Mouse (Mus musculus) embryonic facial prominence, embryonic 10.5 days (tissue): ENCODE data around the gene Usp48. TPM values are rescaled to one million over a fixed set of nuclear protein-coding genes. Genes with fewer than 3 reads are reported as not detected.

ENCODE experiments used
- DNase-seq: peaks from one replicate; pipeline ENCODE4 v3.0.0-alpha.2; 2017; ENCODE audit warnings: low spot score
- H3K27ac ChIP-seq: fragments of 300-500 bp; sonication (generic); replicated peaks from 2 replicates; pipeline ENCODE4 v1.5.1; 2016; ENCODE audit warnings: mild to moderate bottlenecking
- H3K27me3 ChIP-seq: fragments of 300-500 bp; sonication (generic); replicated peaks from 2 replicates; pipeline ENCODE4 v1.6.1; 2016; ENCODE audit warnings: low read depth, mild to moderate bottlenecking; ENCODE audit not compliant: poor library complexity, severe bottlenecking
- H3K36me3 ChIP-seq: fragments of 300-500 bp; sonication (generic); replicated peaks from 2 replicates; pipeline ENCODE4 v1.6.1; 2016; ENCODE audit warnings: mild to moderate bottlenecking, moderate library complexity
- H3K4me1 ChIP-seq: fragments of 300-500 bp; sonication (generic); 2 replicates; pipeline ENCODE4 v1.6.1; 2016
- H3K4me3 ChIP-seq: fragments of 300-500 bp; sonication (generic); 2 replicates; pipeline ENCODE4 v1.5.1; 2016; ENCODE audit warnings: mild to moderate bottlenecking, moderate library complexity
- H3K9me3 ChIP-seq: fragments of 300-500 bp; sonication (generic); 2 replicates; pipeline ENCODE4 v1.6.1; 2016; ENCODE audit warnings: mild to moderate bottlenecking
- WGBS: fragments of 180-500 bp; shearing (Covaris S2); methylation state at CpG from one replicate; pipeline ENCODE4 v1.1.7; 2016; 5-methylcytosine and 5-hydroxymethylcytosine counted together
- polyA plus RNA-seq: library from polyadenylated mRNA; unstranded; fragments of >200 nt; fragmentation: Nextera tagmentation; extraction: Ambion mirVana; gene quantifications from 2 replicates; pipeline ENCODE4 v1.2.1, GENCODE M21; 2016

The Usp48 gene
- 79.1 and 81.7 TPM in 2 replicates for polyA plus RNA-seq

GRCm38 (mm10) chr4:137593601-137594495 lies at the start of gene Usp48:
TSS of gene Usp48 (plus strand) at chr4:137593755.
- under 1% methylated on average over 92 of the region's 92 CpGs for WGBS
- H3K27me3 ChIP-seq = no peaks in the 10 kb centered on the region
- peak; percentile 99 for DNase-seq
- peaks cover 32% of the 10 kb centered on the region for H3K4me1 ChIP-seq
- H3K4me3 ChIP-seq = peak within 1 kb of the TSS; percentile 88
- H3K27ac ChIP-seq = peak within 1 kb of the TSS; percentile 97
- no peaks in the 10 kb centered on the region for H3K9me3 ChIP-seq
- peaks cover 18% of the 10 kb centered on the region; the same call in 1 of the 2 replicates for H3K36me3 ChIP-seq

- Histone ChIP-seq H3K4me1 (no peaks in the 10 kb centered on the region), H3K27ac (no peak overlapping the region), H3K27me3 (no peaks in the 10 kb centered on the region), H3K36me3 (peaks cover 99% of the 10 kb centered on the region), H3K4me3 (no peak overlapping the region), H3K9me3 (no peaks in the 10 kb centered on the region)
- WGBS = 94% methylated on average over 9 of the region's 9 CpGs
- DNase-seq = no peak
These were observed 48.0 kb upstream of the Usp48 start for GRCm38 (mm10) chr4:137545568-137545967.

GRCm38 (mm10) chr4:137546003-137546525 lies 47.5 kb upstream of the Usp48 start:
- Histone ChIP-seq H3K4me3 (no peak overlapping the region), H3K27me3 (no peaks in the 10 kb centered on the region), H3K36me3 (peaks cover 99% of the 10 kb centered on the region), H3K4me1 (no peaks in the 10 kb centered on the region), H3K9me3 (no peaks in the 10 kb centered on the region), H3K27ac (no peak overlapping the region)
- WGBS = 70% methylated on average over 5 of the region's 5 CpGs
- DNase-seq = peak; percentile 55

GRCm38 (mm10) chr4:137553466-137553865 lies 40.1 kb upstream of the Usp48 start:
- peaks cover 96% of the 10 kb centered on the region for H3K36me3 ChIP-seq
- no peak overlapping the region for H3K27ac ChIP-seq
- WGBS = 96% methylated on average over 17 of the region's 17 CpGs

GRCm38 (mm10) chr4:137556673-137557210 lies 36.8 kb upstream of the Usp48 start:
- Histone ChIP-seq H3K27me3 (no peaks in the 10 kb centered on the region), H3K4me3 (no peak overlapping the region), H3K36me3 (peaks cover 95% of the 10 kb centered on the region), H3K9me3 (no peaks in the 10 kb centered on the region), H3K4me1 (no peaks in the 10 kb centered on the region), H3K27ac (no peak overlapping the region)
- WGBS = 88% methylated on average over 16 of the region's 16 CpGs
- no peak for DNase-seq

More at GRCm38 (mm10) chr4:137553466-137553865, 40.1 kb upstream of the Usp48 start:
- Histone ChIP-seq H3K9me3 (no peaks in the 10 kb centered on the region), H3K4me1 (no peaks in the 10 kb centered on the region), H3K27me3 (no peaks in the 10 kb centered on the region), H3K4me3 (no peak overlapping the region)
- DNase-seq = no peak

- no peaks in the 10 kb centered on the region for H3K9me3 ChIP-seq
- WGBS = 85% methylated on average over 9 of the region's 9 CpGs
- no peaks in the 10 kb centered on the region for H3K4me1 ChIP-seq
- DNase-seq = no peak
- no peaks in the 10 kb centered on the region for H3K27me3 ChIP-seq
- H3K27ac ChIP-seq = 0 out of 2 replicates have a peak overlapping the region, but pooled peaks have one; percentile 35
- H3K4me3 ChIP-seq = no peak overlapping the region
- peaks cover 62% of the 10 kb centered on the region for H3K36me3 ChIP-seq
These were observed 23.7 kb upstream of the Usp48 start for GRCm38 (mm10) chr4:137569873-137570272.

- H3K4me1 ChIP-seq = peaks cover 7% of the 10 kb centered on the region
- no peak within 1 kb of the TSS for H3K4me3 ChIP-seq
- H3K36me3 ChIP-seq = peaks cover 24% of the 10 kb centered on the region
- WGBS = 89% methylated on average over 10 of the region's 10 CpGs
- DNase-seq = no peak
- H3K27me3 ChIP-seq = peaks cover 21% of the 10 kb centered on the region
- H3K9me3 ChIP-seq = no peaks in the 10 kb centered on the region
- no peak within 1 kb of the TSS for H3K27ac ChIP-seq
These were observed 19.1 kb upstream of the Usp48 start, which contains the start of gene Ldlrad2 for GRCm38 (mm10) chr4:137574469-137574868. TSS of gene Ldlrad2 (minus strand) at chr4:137574569.

- DNase-seq = no peak
These were observed 16.1 kb upstream of the Usp48 start for GRCm38 (mm10) chr4:137577486-137577885.

GRCm38 (mm10) chr4:137578181-137578845 lies 15.2 kb upstream of the Usp48 start:
- WGBS = 3% methylated on average over 39 of the region's 39 CpGs

More at GRCm38 (mm10) chr4:137577486-137577885, 16.1 kb upstream of the Usp48 start:
- WGBS = 95% methylated on average over 12 of the region's 12 CpGs
- H3K36me3 ChIP-seq = no peaks in the 10 kb centered on the region; the same call in 1 of the 2 replicates
- no peak overlapping the region for H3K27ac ChIP-seq
- H3K4me1 ChIP-seq = peaks cover 15% of the 10 kb centered on the region
- H3K9me3 ChIP-seq = no peaks in the 10 kb centered on the region
- H3K4me3 ChIP-seq = no peak overlapping the region
- H3K27me3 ChIP-seq = peaks cover 37% of the 10 kb centered on the region

GRCm38 (mm10) chr4:137579789-137580188 lies 13.8 kb upstream of the Usp48 start:
- no peaks in the 10 kb centered on the region for H3K9me3 ChIP-seq
- peaks cover 15% of the 10 kb centered on the region for H3K4me1 ChIP-seq
- H3K27ac ChIP-seq = no peak overlapping the region
- WGBS = 55% methylated on average over 4 of the region's 4 CpGs
- no peak for DNase-seq
- H3K27me3 ChIP-seq = peaks cover 37% of the 10 kb centered on the region
- no peaks in the 10 kb centered on the region for H3K36me3 ChIP-seq
- H3K4me3 ChIP-seq = no peak overlapping the region

More at GRCm38 (mm10) chr4:137578181-137578845, 15.2 kb upstream of the Usp48 start:
- Histone ChIP-seq H3K27ac (no peak overlapping the region), H3K9me3 (no peaks in the 10 kb centered on the region), H3K4me3 (peak overlapping the region; percentile 54), H3K27me3 (peaks cover 37% of the 10 kb centered on the region), H3K36me3 (no peaks in the 10 kb centered on the region; the same call in 1 of the 2 replicates), H3K4me1 (peaks cover 15% of the 10 kb centered on the region)
- DNase-seq = peak; percentile 83

- Histone ChIP-seq H3K4me3 (no peak overlapping the region), H3K4me1 (peaks cover 15% of the 10 kb centered on the region), H3K27me3 (peaks cover 37% of the 10 kb centered on the region), H3K9me3 (no peaks in the 10 kb centered on the region), H3K27ac (no peak overlapping the region), H3K36me3 (no peaks in the 10 kb centered on the region)
- no peak for DNase-seq
- 69% methylated on average over 2 of the region's 2 CpGs for WGBS
These were observed 13.3 kb upstream of the Usp48 start for GRCm38 (mm10) chr4:137580299-137580698.

- H3K9me3 ChIP-seq = no peaks in the 10 kb centered on the region
- H3K27ac ChIP-seq = no peak overlapping the region; the same call in 1 of the 2 replicates
- H3K4me3 ChIP-seq = no peak overlapping the region
- H3K27me3 ChIP-seq = peaks cover 37% of the 10 kb centered on the region
- DNase-seq = peak; percentile 37
- no peaks in the 10 kb centered on the region for H3K36me3 ChIP-seq
- WGBS = 29% methylated on average over 3 of the region's 3 CpGs
- H3K4me1 ChIP-seq = peaks cover 15% of the 10 kb centered on the region
These were observed 11.7 kb upstream of the Usp48 start for GRCm38 (mm10) chr4:137581815-137582214.
